Mouse (Mus musculus) erythroblast, adult 5-6 weeks (primary cell): ENCODE data around the gene Dnajc2. TPM values are rescaled to one million over a fixed set of nuclear protein-coding genes. Genes with fewer than 3 reads are reported as not detected.
"Not testable (repeated sequence)": the region's sequence is repeated elsewhere in the genome, so short reads cannot be mapped to it uniquely, and the experiment has no call there.

ENCODE experiments used
- ATAC-seq: replicated peaks from 2 replicates; pipeline ENCODE4 v1.8.0; 2016; ENCODE audit warnings: moderate number of reproducible peaks, mild to moderate bottlenecking, moderate TSS enrichment, inconsistent platforms; ENCODE audit not compliant: poor library complexity, low FRiP score, severe bottlenecking
- total RNA-seq, 2 experiments: library from RNA; stranded (forward) in 1 of 2; stranded (reverse) in 1 of 2; fragments of 150-400 nt in 1 of 2; fragments of 200-764, 138-1000 nt in 1 of 2; gene quantifications; 2 replicates each; pipeline versions ENCODE4 v1.2.3 to v1.2.4; 2015 to 2017; ENCODE audit warnings: low replicate concordance in 2 of 2

Dnajc2 gene
- total RNA-seq, 2 experiments from 2014 or later, result 24.2 to 33.3 TPM

GRCm38 (mm10) chr5:21745966-21746365 is 39.1 kb downstream of the Dnajc2 start:
- ATAC-seq, result no peak

- no peak for ATAC-seq
These were observed 40.4 kb downstream of the Dnajc2 start for GRCm38 (mm10) chr5:21744651-21745050.

- no peak for ATAC-seq
These were observed 41.4 kb downstream of the Dnajc2 start for GRCm38 (mm10) chr5:21743606-21744005.

GRCm38 (mm10) chr5:21739881-21740280 is 45.2 kb downstream of the Dnajc2 start:
- ATAC-seq, result no peak

- no peak for ATAC-seq
These were observed 45.9 kb downstream of the Dnajc2 start for GRCm38 (mm10) chr5:21739120-21739519.

GRCm38 (mm10) chr5:21737620-21738019 is 47.4 kb downstream of the Dnajc2 start:
- ATAC-seq, result 0 out of 2 replicates have a peak, but pooled peaks have one; percentile 21

GRCm38 (mm10) chr5:21736956-21737585 is 48.0 kb downstream of the Dnajc2 start, which contains the start of gene Pmpcb:
Pmpcb (plus strand) TSS chr5:21737141.
- ATAC-seq, result peak; percentile 93

- no peak for ATAC-seq
These were observed 49.0 kb downstream of the Dnajc2 start for GRCm38 (mm10) chr5:21736046-21736445.

- peak; percentile 58 for ATAC-seq
These were observed 49.5 kb downstream of the Dnajc2 start for GRCm38 (mm10) chr5:21735584-21735983.

- no peak for ATAC-seq
These were observed 50.0 kb downstream of the Dnajc2 start for GRCm38 (mm10) chr5:21735100-21735499.

- no peak for ATAC-seq
These were observed 52.1 kb downstream of the Dnajc2 start for GRCm38 (mm10) chr5:21732930-21733329.

- ATAC-seq, result no peak
These were observed 52.7 kb downstream of the Dnajc2 start for GRCm38 (mm10) chr5:21732177-21732911.

GRCm38 (mm10) chr5:21729107-21729506 is 55.9 kb downstream of the Dnajc2 start:
- no peak for ATAC-seq

GRCm38 (mm10) chr5:21724872-21725271 is 60.2 kb downstream of the Dnajc2 start:
- ATAC-seq, result no peak

- no peak for ATAC-seq
These were observed 60.6 kb downstream of the Dnajc2 start for GRCm38 (mm10) chr5:21724427-21724826.

GRCm38 (mm10) chr5:21719209-21719608 is 65.8 kb downstream of the Dnajc2 start:
- ATAC-seq, result no peak

- ATAC-seq, result no peak
These were observed 66.5 kb downstream of the Dnajc2 start for GRCm38 (mm10) chr5:21718546-21718945.

GRCm38 (mm10) chr5:21717165-21717715 is 67.8 kb downstream of the Dnajc2 start:
- no peak for ATAC-seq

GRCm38 (mm10) chr5:21714447-21714846 is 70.6 kb downstream of the Dnajc2 start:
- ATAC-seq, result no peak

GRCm38 (mm10) chr5:21712127-21712715 is 72.8 kb downstream of the Dnajc2 start:
- ATAC-seq, result no peak

- not testable (repeated sequence) for ATAC-seq
These were observed 77.0 kb downstream of the Dnajc2 start for GRCm38 (mm10) chr5:21708011-21708410.
